Mouse (Mus musculus): ENCODE measurements around the gene Ranbp3. TPM values are rescaled to one million over a fixed set of nuclear protein-coding genes. Genes with fewer than 3 reads are reported as not detected.
A peak's percentile ranks its signal among the peaks of the same experiment; 100 is the strongest.

Gene Ranbp3
- polyA plus RNA-seq, 1 experiment: 98.4 TPM

DNA sequence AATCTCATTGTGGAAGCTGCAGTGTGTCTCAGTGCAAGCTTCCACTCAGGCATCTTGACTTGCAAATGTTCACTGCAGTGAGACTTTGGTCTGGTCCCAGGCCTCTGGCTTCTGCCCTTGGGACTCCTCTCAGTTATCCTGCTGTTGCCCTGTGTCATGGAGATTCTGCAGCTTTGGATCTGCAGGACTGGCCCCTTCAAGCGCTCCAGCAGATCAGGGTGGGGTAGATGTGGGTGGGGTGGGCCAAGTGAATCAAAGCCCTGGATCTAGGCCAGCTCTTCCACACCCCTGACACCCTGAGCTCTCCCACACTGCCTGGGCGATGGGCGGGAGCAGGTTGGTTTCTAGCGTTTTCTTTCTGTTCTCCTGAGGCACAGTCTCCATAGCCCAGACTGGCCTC is 41.3 kb upstream of the Ranbp3 start:
- Histone ChIP-seq H3K36me3 (ENCODE audit: control insufficient read depth, insufficient read depth, low read length) (no peaks in the 10 kb centered on the region; the same call in 1 of the 2 replicates), H3K4me3 (ENCODE audit: control insufficient read depth, low read depth, low read length) (no peak overlapping the region), H3K27ac (ENCODE audit: control insufficient read depth, insufficient read depth, low read depth, low read length) (no peak overlapping the region), H3K27me3 (ENCODE audit: control insufficient read depth, insufficient read depth, low read length) (no peaks in the 10 kb centered on the region), H3K4me1 (ENCODE audit: control insufficient read depth, insufficient read depth, low read length) (peaks cover 15% of the 10 kb centered on the region)
- TF ChIP-seq CTCF (IDR thresholded peaks at IDR 0.05; ENCODE audit: control insufficient read depth, insufficient read depth, insufficient replicate concordance, low read depth, low read length) (no peak), POLR2A (IDR thresholded peaks at IDR 0.05; ENCODE audit: control insufficient read depth, low read depth, low read length) (no peak)

DNA sequence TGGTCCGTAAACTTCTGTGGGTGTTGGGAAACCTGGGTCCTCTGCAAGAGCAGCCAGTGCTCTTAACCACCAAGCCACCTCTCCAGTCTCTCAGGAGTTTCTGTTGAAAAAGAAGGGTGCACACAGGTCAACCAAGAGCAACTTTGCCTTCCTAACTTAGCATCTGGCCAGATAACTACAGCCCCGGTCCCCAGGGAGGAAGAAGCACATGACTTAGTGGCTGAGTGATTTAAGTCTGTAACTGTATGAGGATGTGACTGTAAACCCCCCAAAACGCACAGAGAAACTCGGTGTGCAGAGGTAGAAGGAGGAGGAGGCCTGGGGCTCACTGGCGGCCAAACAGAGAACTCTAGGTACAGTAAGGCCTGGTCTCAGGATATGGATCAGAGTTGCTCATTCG is 39.1 kb upstream of the Ranbp3 start:
- Histone ChIP-seq H3K4me3 (ENCODE audit: control insufficient read depth, low read depth, low read length) (no peak overlapping the region), H3K36me3 (ENCODE audit: control insufficient read depth, insufficient read depth, low read length) (no peaks in the 10 kb centered on the region; the same call in 1 of the 2 replicates), H3K4me1 (ENCODE audit: control insufficient read depth, insufficient read depth, low read length) (no peaks in the 10 kb centered on the region), H3K27me3 (ENCODE audit: control insufficient read depth, insufficient read depth, low read length) (no peaks in the 10 kb centered on the region), H3K27ac (ENCODE audit: control insufficient read depth, insufficient read depth, low read depth, low read length) (no peak overlapping the region)
- TF ChIP-seq POLR2A (IDR thresholded peaks at IDR 0.05; ENCODE audit: control insufficient read depth, low read depth, low read length): no peak
- no peak for TF ChIP-seq CTCF (IDR thresholded peaks at IDR 0.05; ENCODE audit: control insufficient read depth, insufficient read depth, insufficient replicate concordance, low read depth, low read length)

DNA sequence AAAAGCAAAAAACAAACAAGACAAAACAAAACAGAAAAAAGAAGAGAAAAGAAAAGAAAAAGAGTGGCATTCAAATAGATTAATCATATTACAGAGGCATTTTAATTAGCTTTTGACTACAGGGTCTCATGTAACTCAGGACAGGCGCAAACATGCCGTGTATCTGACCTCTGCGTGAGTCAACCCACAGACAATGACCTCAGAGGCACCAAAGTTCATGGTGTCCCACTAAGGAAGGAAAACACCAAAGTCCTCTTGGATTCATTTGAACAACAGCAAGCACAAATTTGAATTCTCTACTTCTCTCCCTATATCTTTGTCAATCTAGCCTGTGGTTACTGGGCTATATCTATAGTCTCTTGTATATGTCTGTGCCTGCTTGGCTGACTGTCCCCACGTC is 29.9 kb upstream of the Ranbp3 start:
- Histone ChIP-seq H3K4me3 (ENCODE audit: control insufficient read depth, low read depth, low read length) (no peak overlapping the region), H3K27ac (ENCODE audit: control insufficient read depth, insufficient read depth, low read depth, low read length) (no peak overlapping the region), H3K4me1 (ENCODE audit: control insufficient read depth, insufficient read depth, low read length) (no peaks in the 10 kb centered on the region), H3K36me3 (ENCODE audit: control insufficient read depth, insufficient read depth, low read length) (no peaks in the 10 kb centered on the region; the same call in 1 of the 2 replicates), H3K27me3 (ENCODE audit: control insufficient read depth, insufficient read depth, low read length) (no peaks in the 10 kb centered on the region)
- no peak for TF ChIP-seq POLR2A (IDR thresholded peaks at IDR 0.05; ENCODE audit: control insufficient read depth, low read depth, low read length)
- TF ChIP-seq CTCF (IDR thresholded peaks at IDR 0.05; ENCODE audit: control insufficient read depth, insufficient read depth, insufficient replicate concordance, low read depth, low read length): no peak

DNA sequence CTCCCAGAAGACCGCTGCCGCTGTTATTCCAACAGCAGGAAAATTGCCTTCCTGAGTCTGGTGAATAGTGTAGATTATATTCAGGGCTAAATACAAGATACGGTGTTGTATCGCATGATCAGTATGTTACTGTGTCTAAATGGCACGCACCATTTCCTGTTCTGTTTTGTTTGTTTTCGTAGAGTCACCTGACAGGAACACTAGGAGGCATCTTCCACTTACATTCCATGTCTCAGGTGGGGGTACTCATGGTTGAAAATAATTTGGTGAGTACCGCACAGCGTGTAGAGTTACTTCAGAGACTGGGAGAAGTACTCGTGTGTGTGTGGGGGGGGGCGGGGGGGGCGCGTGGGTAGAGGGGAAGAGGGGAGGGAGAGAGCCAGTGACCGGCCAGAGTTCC is 25.5 kb upstream of the Ranbp3 start:
- no peak overlapping the region for H3K4me3 ChIP-seq (ENCODE audit: control insufficient read depth, low read depth, low read length)
- H3K4me1 ChIP-seq (ENCODE audit: control insufficient read depth, insufficient read depth, low read length): no peaks in the 10 kb centered on the region; the same call in 1 of the 2 replicates
- no peak overlapping the region for H3K27ac ChIP-seq (ENCODE audit: control insufficient read depth, insufficient read depth, low read depth, low read length)
- no peaks in the 10 kb centered on the region; the same call in 1 of the 2 replicates for H3K36me3 ChIP-seq (ENCODE audit: control insufficient read depth, insufficient read depth, low read length)
- TF ChIP-seq CTCF (IDR thresholded peaks at IDR 0.05; ENCODE audit: control insufficient read depth, insufficient read depth, insufficient replicate concordance, low read depth, low read length) (no peak), POLR2A (IDR thresholded peaks at IDR 0.05; ENCODE audit: control insufficient read depth, low read depth, low read length) (no peak)
- H3K27me3 ChIP-seq (ENCODE audit: control insufficient read depth, insufficient read depth, low read length): no peaks in the 10 kb centered on the region

DNA sequence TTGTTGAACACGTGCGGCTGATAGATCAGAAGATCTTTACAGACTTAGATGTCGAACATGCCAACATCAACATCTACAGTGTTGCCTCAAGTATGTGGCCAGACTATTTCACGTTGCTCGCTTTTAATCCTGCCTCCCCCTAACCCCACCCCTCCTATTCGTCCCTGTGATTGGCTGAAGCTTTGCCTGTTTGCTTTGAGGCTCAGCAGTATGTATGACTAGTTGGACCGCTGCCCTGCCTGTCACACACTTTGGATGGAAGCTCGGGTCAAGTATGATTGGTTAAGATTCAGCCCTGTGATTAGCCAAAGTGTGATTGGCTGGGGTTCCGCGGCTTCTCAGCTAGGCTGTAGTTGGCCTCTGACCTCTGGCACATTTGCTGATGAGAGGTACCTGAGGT is 21.3 kb upstream of the Ranbp3 start:
- H3K27ac ChIP-seq (ENCODE audit: control insufficient read depth, insufficient read depth, low read depth, low read length): no peak overlapping the region
- TF ChIP-seq CTCF (IDR thresholded peaks at IDR 0.05; ENCODE audit: control insufficient read depth, insufficient read depth, insufficient replicate concordance, low read depth, low read length) (no peak), POLR2A (IDR thresholded peaks at IDR 0.05; ENCODE audit: control insufficient read depth, low read depth, low read length) (no peak)
- H3K4me1 ChIP-seq (ENCODE audit: control insufficient read depth, insufficient read depth, low read length): no peaks in the 10 kb centered on the region; the same call in none of the 2 replicates
- H3K27me3 ChIP-seq (ENCODE audit: control insufficient read depth, insufficient read depth, low read length): no peaks in the 10 kb centered on the region
- H3K36me3 ChIP-seq (ENCODE audit: control insufficient read depth, insufficient read depth, low read length): peaks cover 1% of the 10 kb centered on the region; the same call in 1 of the 2 replicates
- no peak overlapping the region for H3K4me3 ChIP-seq (ENCODE audit: control insufficient read depth, low read depth, low read length)

DNA sequence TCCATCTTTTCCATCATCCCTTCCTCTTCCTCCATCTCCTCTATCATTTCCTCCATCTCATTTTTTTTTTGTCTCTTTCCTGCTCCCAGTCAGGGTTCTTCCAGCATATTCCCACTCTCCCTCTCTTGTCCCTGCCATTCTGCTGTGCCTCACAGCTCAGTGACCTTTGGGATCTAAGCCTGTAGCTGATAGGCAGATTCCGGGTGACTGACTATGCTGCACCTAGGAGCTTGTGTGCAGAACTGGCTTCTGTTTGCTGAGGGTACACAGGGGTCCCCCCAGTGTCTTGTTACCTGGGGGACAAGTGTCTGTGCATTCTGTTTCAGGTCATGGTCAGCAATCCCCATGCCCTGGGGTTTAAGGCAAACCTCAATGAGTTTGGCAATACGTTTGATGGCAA is 18.3 kb upstream of the Ranbp3 start:
- Histone ChIP-seq H3K27ac (ENCODE audit: control insufficient read depth, insufficient read depth, low read depth, low read length) (no peak overlapping the region), H3K27me3 (ENCODE audit: control insufficient read depth, insufficient read depth, low read length) (no peaks in the 10 kb centered on the region), H3K4me3 (ENCODE audit: control insufficient read depth, low read depth, low read length) (no peak overlapping the region), H3K4me1 (ENCODE audit: control insufficient read depth, insufficient read depth, low read length) (no peaks in the 10 kb centered on the region; the same call in none of the 2 replicates), H3K36me3 (ENCODE audit: control insufficient read depth, insufficient read depth, low read length) (0 out of 2 replicates have a peak, but pooled peaks cover 1% of the 10 kb centered on the region)
- TF ChIP-seq CTCF (IDR thresholded peaks at IDR 0.05; ENCODE audit: control insufficient read depth, insufficient read depth, insufficient replicate concordance, low read depth, low read length): no peak
- no peak for TF ChIP-seq POLR2A (IDR thresholded peaks at IDR 0.05; ENCODE audit: control insufficient read depth, low read depth, low read length)

DNA sequence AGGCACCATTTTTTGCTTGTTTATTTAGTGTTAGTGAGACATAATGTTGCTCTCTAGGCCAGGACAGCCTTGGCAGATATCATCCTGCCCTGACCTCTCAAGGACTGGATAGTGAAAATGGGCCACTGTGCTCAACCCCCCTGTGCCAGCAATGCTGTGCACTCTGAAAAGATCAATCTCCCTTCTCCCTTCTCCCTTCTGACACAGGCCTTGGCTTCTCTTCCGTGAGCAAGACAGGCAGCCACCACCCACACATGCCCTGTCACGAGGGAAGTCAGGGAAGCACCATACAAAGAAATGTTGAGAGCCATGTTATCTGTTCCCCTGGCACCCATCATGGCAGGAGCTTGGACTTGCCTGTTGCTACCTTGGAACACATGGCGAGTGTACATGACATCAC is 17.8 kb upstream of the Ranbp3 start:
- H3K4me1 ChIP-seq (ENCODE audit: control insufficient read depth, insufficient read depth, low read length): no peaks in the 10 kb centered on the region; the same call in none of the 2 replicates
- 0 out of 2 replicates have a peak, but pooled peaks cover 1% of the 10 kb centered on the region for H3K36me3 ChIP-seq (ENCODE audit: control insufficient read depth, insufficient read depth, low read length)
- no peak for TF ChIP-seq CTCF (IDR thresholded peaks at IDR 0.05; ENCODE audit: control insufficient read depth, insufficient read depth, insufficient replicate concordance, low read depth, low read length)
- TF ChIP-seq POLR2A (IDR thresholded peaks at IDR 0.05; ENCODE audit: control insufficient read depth, low read depth, low read length): no peak
- peak overlapping the region; percentile 61 for H3K27ac ChIP-seq (ENCODE audit: control insufficient read depth, insufficient read depth, low read depth, low read length)
- no peaks in the 10 kb centered on the region for H3K27me3 ChIP-seq (ENCODE audit: control insufficient read depth, insufficient read depth, low read length)
- H3K4me3 ChIP-seq (ENCODE audit: control insufficient read depth, low read depth, low read length): no peak overlapping the region
